Mouse (Mus musculus): ENCODE data around the gene St6galnac6. TPM values are rescaled to one million over a fixed set of nuclear protein-coding genes. Genes with fewer than 3 reads are reported as not detected.
A peak's percentile ranks its signal among the peaks of the same experiment; 100 is the strongest.

St6galnac6 gene
- polyA plus RNA-seq, 1 experiment from 2014 or later, result 21.6 TPM

DNA sequence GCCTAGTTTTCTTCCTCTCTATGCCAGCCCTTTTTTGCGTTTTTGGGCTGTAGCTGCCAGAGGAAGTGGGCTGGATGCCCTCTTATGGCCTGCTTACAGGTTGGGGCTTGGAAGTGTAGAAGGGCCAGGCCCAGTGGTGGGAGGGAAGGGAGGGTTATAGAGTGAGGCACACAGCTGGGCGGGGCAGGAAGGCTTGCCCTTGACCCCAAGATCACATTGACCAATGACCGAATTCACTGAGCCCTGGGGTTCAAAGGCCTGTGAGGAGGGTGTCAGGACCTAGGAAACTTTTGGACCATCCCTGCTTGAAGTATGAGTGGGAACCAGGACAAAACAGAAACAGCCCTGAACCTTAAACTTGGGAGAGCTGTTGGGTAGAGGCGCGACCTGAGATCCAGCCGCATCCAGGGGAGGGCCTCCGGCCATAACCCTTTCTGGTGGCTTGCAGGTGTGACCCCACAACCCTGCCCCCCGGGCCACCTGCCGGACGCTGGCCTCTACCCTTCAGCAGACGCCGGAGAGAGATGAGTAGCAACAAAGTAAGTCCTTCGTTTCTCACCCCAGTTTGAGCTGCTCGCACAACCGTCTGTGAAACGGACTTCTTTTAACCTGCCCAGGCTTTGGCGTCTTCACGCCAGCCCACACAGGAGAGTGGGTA lies 9.4 kb downstream of the St6galnac6 start:
- Histone ChIP-seq H3K27me3 (replicated peaks; ENCODE audit: control insufficient read depth, insufficient read depth, low read length) (0 out of 2 replicates have a peak, but pooled peaks cover 2% of the 10 kb centered on the region), H3K9ac (replicated peaks; ENCODE audit: low read depth, low read length) (no peak overlapping the region), H3K4me2 (ENCODE audit: low read length) (peak overlapping the region; percentile 63), H3K27ac (ENCODE audit: low read length) (no peak overlapping the region), H3K9me3 (ENCODE audit: control insufficient read depth, low read length) (no peaks in the 10 kb centered on the region), H3K4me1 (replicated peaks; ENCODE audit: control insufficient read depth, insufficient read depth, low read length) (peaks cover 20% of the 10 kb centered on the region), H3K4me3 (replicated peaks; ENCODE audit: low read length) (no peak overlapping the region), H3K36me3 (ENCODE audit: control insufficient read depth, insufficient read depth) (no peaks in the 10 kb centered on the region)
- 51% methylated on average over 18 of the region's 18 CpGs for WGBS
- no peak for ATAC-seq

DNA sequence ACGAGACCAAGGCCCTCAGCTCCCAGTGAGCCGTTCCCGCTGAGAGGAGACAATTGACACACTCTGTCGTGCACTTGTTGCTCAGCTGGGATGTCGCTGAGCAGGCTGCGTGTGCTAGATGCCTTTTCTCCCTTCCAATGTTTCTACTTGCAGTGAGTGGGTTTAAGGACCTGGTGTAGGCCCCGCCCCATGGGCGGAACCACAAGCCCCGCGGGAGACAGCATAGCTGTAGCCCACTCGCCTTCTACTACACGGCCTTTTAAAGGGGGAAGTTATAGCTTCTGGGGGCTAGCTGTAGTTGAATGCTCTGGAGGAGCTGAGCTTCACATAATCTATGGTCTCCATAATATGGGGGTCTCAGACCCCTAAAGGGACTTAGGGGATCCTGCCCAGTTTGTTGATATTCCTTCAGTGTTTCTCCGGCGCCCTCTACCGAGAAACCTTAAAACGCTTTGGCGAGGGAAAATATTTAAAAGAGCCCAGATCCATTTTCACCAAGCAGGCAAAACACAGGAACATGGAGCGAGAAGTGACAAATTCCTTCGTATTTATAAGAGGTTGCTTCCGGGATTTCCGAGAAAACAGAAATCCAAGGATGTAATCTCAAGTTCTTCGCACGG lies 11.2 kb downstream of the St6galnac6 start:
- WGBS, result 15% methylated on average over 23 of the region's 23 CpGs
- H3K9me3 ChIP-seq (ENCODE audit: control insufficient read depth, low read length), result no peaks in the 10 kb centered on the region
- no peaks in the 10 kb centered on the region; the same call in 1 of the 2 replicates for H3K36me3 ChIP-seq (ENCODE audit: control insufficient read depth, insufficient read depth)
- H3K27me3 ChIP-seq (replicated peaks; ENCODE audit: control insufficient read depth, insufficient read depth, low read length), result 0 out of 2 replicates have a peak, but pooled peaks cover 2% of the 10 kb centered on the region
- peak overlapping the region; percentile 54 for H3K4me2 ChIP-seq (ENCODE audit: low read length)
- H3K9ac ChIP-seq (replicated peaks; ENCODE audit: low read depth, low read length), result peak overlapping the region; percentile 35; the same call in 1 of the 2 replicates
- ATAC-seq, result peak; percentile 21; the same call in 1 of the 2 replicates
- no peak overlapping the region for H3K27ac ChIP-seq (ENCODE audit: low read length)
- H3K4me1 ChIP-seq (replicated peaks; ENCODE audit: control insufficient read depth, insufficient read depth, low read length), result peaks cover 20% of the 10 kb centered on the region
- peak overlapping the region; percentile 43 for H3K4me3 ChIP-seq (replicated peaks; ENCODE audit: low read length)

DNA sequence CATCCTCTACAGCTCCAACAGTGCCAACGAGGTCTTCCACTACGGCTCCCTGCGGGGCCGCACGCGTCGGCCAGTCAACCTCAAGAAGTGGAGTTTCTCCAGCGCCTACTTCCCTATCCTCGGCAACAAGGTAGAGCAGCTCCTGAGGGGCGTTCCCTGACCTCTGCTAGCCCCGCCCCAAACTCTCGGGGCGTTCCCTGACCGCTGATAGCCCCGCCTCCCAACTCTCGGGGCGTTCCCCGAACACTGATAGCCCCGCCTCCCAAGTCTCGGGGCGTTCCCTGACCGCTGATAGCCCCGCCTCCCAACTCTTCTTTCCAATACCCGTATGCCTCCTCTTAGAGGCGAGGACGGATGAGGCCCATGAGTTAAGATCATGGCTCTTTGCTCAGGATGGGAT lies 12.8 kb downstream of the St6galnac6 start:
- Histone ChIP-seq H3K9ac (replicated peaks; ENCODE audit: low read depth, low read length) (no peak overlapping the region), H3K9me3 (ENCODE audit: control insufficient read depth, low read length) (no peaks in the 10 kb centered on the region), H3K27me3 (replicated peaks; ENCODE audit: control insufficient read depth, insufficient read depth, low read length) (0 out of 2 replicates have a peak, but pooled peaks cover 2% of the 10 kb centered on the region), H3K4me1 (replicated peaks; ENCODE audit: control insufficient read depth, insufficient read depth, low read length) (peaks cover 20% of the 10 kb centered on the region), H3K4me3 (replicated peaks; ENCODE audit: low read length) (no peak overlapping the region), H3K27ac (ENCODE audit: low read length) (no peak overlapping the region), H3K4me2 (ENCODE audit: low read length) (no peak overlapping the region), H3K36me3 (ENCODE audit: control insufficient read depth, insufficient read depth) (no peaks in the 10 kb centered on the region; the same call in 1 of the 2 replicates)
- ATAC-seq, result no peak
- WGBS, result 71% methylated on average over 26 of the region's 26 CpGs

DNA sequence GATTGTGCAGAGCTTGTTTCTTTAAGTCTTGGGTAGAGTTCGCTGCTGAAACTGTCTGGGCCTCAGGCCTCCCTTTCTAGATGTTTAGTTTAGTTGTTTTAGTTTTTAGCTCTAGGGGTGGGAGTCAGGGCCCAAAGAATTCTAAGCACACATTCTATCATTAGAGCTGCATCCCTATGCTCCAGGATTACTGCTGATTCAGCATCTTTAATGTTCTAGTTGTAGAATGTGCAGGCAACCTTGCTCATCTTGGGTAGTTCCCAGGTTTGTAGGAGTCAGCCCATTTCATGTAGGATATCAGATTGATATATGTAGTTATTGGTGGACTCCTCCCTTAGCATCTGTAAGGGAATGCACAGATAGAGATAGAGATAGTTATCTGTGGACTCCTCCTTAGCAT lies 17.6 kb downstream of the St6galnac6 start:
- H3K9me3 ChIP-seq (ENCODE audit: control insufficient read depth, low read length), result peaks cover 3% of the 10 kb centered on the region; the same call in 1 of the 2 replicates
- no peaks in the 10 kb centered on the region for H3K27me3 ChIP-seq (replicated peaks; ENCODE audit: control insufficient read depth, insufficient read depth, low read length)
- H3K36me3 ChIP-seq (ENCODE audit: control insufficient read depth, insufficient read depth), result no peaks in the 10 kb centered on the region; the same call in 1 of the 2 replicates
- WGBS, result 96% methylated on average over 1 of the region's 1 CpGs
- ATAC-seq, result no peak
- no peak overlapping the region for H3K4me3 ChIP-seq (replicated peaks; ENCODE audit: low read length)
- no peak overlapping the region for H3K9ac ChIP-seq (replicated peaks; ENCODE audit: low read depth, low read length)
- H3K27ac ChIP-seq (ENCODE audit: low read length), result no peak overlapping the region
- 0 out of 2 replicates have a peak, but pooled peaks cover 3% of the 10 kb centered on the region for H3K4me1 ChIP-seq (replicated peaks; ENCODE audit: control insufficient read depth, insufficient read depth, low read length)
- no peak overlapping the region for H3K4me2 ChIP-seq (ENCODE audit: low read length)

DNA sequence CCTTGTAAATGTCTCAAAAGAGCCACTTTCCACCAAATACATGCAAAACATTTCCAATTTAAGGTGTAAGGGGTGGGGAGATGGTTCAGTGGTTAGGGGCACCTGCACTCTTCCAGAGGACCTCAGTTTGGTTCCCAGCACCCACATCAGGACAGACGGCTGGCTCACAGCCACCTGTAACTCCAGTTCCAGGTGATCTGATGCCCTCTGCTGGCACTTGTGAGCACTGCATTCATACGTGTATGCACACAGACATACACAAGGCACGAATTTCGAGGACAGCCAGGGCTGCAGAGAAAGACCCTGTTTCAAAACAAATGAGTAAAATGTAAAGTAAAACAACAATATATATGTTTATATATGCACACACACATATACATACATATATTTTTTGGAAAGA lies 18.1 kb downstream of the St6galnac6 start:
- Histone ChIP-seq H3K36me3 (ENCODE audit: control insufficient read depth, insufficient read depth) (no peaks in the 10 kb centered on the region; the same call in 1 of the 2 replicates), H3K9ac (replicated peaks; ENCODE audit: low read depth, low read length) (no peak overlapping the region), H3K9me3 (ENCODE audit: control insufficient read depth, low read length) (peaks cover 3% of the 10 kb centered on the region; the same call in 1 of the 2 replicates), H3K27ac (ENCODE audit: low read length) (no peak overlapping the region), H3K27me3 (replicated peaks; ENCODE audit: control insufficient read depth, insufficient read depth, low read length) (no peaks in the 10 kb centered on the region), H3K4me3 (replicated peaks; ENCODE audit: low read length) (no peak overlapping the region), H3K4me2 (ENCODE audit: low read length) (no peak overlapping the region), H3K4me1 (replicated peaks; ENCODE audit: control insufficient read depth, insufficient read depth, low read length) (0 out of 2 replicates have a peak, but pooled peaks cover 3% of the 10 kb centered on the region)
- ATAC-seq, result no peak
- 93% methylated on average over 4 of the region's 4 CpGs for WGBS

DNA sequence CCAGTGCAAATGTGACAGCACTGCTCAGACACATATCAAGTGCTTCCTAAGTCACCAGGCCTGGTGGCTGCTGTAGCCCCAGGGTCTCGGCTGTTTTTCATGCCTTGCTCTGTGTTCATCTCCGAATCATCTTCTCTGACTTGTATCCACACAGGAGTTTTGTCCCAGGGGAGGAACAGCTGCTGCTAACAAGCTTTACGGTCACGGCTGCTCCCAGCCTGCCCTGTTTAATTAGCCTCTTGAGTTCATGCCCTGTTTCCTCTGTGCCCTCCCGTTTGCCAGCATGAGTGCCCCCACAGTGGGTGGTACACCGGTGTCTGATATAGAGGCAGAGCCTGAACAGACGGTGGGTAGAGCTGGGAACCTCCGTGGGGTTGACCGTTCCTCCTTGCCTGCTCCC lies 18.5 kb downstream of the St6galnac6 start:
- no peak for ATAC-seq
- no peaks in the 10 kb centered on the region for H3K27me3 ChIP-seq (replicated peaks; ENCODE audit: control insufficient read depth, insufficient read depth, low read length)
- H3K4me1 ChIP-seq (replicated peaks; ENCODE audit: control insufficient read depth, insufficient read depth, low read length), result 0 out of 2 replicates have a peak, but pooled peaks cover 3% of the 10 kb centered on the region

DNA sequence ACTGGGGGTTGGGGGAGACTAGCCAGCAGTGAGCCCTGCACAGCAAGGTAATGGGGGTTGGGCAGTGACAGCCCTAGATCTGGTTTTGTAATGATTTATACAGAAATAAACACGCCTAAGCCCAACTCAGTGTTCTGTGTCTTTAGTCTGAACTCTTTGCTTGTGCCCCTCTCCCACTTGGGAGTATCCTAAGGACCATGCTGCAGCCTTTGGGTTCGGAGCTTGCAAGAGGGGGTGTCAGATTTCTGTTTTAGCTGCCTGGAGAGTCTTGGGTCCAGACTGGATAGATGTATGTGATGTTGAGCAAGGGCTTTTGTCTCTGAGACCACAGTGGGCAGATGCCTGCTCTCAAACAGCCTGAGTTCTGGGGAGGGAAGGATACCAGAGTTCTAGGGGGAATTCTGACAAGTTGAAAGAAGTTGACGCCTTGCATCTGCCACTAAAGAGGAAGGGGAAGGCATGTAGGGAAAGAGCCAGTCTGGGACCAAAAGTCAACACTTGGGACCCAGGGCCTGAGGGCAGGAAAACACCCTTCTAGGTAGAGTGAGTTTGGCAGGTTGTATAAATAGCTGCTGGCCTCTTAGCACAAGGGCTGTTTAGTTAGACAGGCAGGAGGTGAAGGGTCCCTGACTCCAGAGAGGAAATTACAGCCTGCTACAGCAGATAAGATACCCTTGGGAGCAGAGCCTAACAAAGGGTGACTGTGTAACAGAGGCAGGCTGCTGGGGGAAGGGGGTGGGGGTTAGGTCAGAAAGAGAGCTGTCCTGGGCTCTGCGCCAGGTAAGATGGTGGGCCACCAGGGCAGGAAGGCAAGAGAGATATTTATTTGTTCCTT lies 21.4 kb downstream of the St6galnac6 start:
- H3K27me3 ChIP-seq (replicated peaks; ENCODE audit: control insufficient read depth, insufficient read depth, low read length), result no peaks in the 10 kb centered on the region
- no peak overlapping the region for H3K27ac ChIP-seq (ENCODE audit: low read length)
- H3K4me2 ChIP-seq (ENCODE audit: low read length), result no peak overlapping the region
- WGBS, result 60% methylated on average over 4 of the region's 4 CpGs
- no peak for ATAC-seq
- H3K4me3 ChIP-seq (replicated peaks; ENCODE audit: low read length), result no peak overlapping the region
- peaks cover 3% of the 10 kb centered on the region; the same call in 1 of the 2 replicates for H3K9me3 ChIP-seq (ENCODE audit: control insufficient read depth, low read length)
- peaks cover 13% of the 10 kb centered on the region for H3K4me1 ChIP-seq (replicated peaks; ENCODE audit: control insufficient read depth, insufficient read depth, low read length)
- no peaks in the 10 kb centered on the region for H3K36me3 ChIP-seq (ENCODE audit: control insufficient read depth, insufficient read depth)
- H3K9ac ChIP-seq (replicated peaks; ENCODE audit: low read depth, low read length), result peak overlapping the region; percentile 4; the same call in 1 of the 2 replicates

More for the DNA sequence above, 18.5 kb downstream of the St6galnac6 start:
- Histone ChIP-seq H3K9me3 (ENCODE audit: control insufficient read depth, low read length) (peaks cover 3% of the 10 kb centered on the region; the same call in 1 of the 2 replicates), H3K27ac (ENCODE audit: low read length) (no peak overlapping the region), H3K4me3 (replicated peaks; ENCODE audit: low read length) (no peak overlapping the region), H3K36me3 (ENCODE audit: control insufficient read depth, insufficient read depth) (no peaks in the 10 kb centered on the region; the same call in 1 of the 2 replicates), H3K4me2 (ENCODE audit: low read length) (no peak overlapping the region), H3K9ac (replicated peaks; ENCODE audit: low read depth, low read length) (no peak overlapping the region)
- 77% methylated on average over 9 of the region's 9 CpGs for WGBS

DNA sequence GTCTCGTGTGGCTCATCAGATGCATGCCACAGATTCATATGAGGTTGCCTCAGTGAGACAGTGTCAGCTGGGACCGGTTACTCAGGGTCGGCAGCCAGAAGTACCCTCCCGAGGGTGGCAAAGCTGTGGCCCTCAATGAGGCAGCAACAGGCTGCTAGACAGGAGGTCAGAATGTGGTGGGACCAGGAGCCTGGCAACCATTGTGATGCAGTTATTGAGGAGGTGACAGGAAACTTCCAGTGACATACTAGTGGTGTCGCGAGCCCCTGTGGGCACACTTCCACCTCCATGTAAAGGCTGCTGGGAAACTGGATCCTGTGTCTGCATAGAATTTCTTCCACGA lies 22.0 kb downstream of the St6galnac6 start, which contains the start of gene Ak1:
Gene Ak1 (plus strand): TSS at position 242 of the 343 bp plus-strand sequence.
- Histone ChIP-seq H3K4me3 (replicated peaks; ENCODE audit: low read length) (no peak within 1 kb of the TSS), H3K36me3 (ENCODE audit: control insufficient read depth, insufficient read depth) (no peaks in the 10 kb centered on the region), H3K9ac (replicated peaks; ENCODE audit: low read depth, low read length) (peak within 1 kb of the TSS; percentile 4; the same call in 1 of the 2 replicates), H3K27ac (ENCODE audit: low read length) (no peak within 1 kb of the TSS), H3K27me3 (replicated peaks; ENCODE audit: control insufficient read depth, insufficient read depth, low read length) (no peaks in the 10 kb centered on the region), H3K9me3 (ENCODE audit: control insufficient read depth, low read length) (peaks cover 3% of the 10 kb centered on the region; the same call in 1 of the 2 replicates), H3K4me2 (ENCODE audit: low read length) (no peak within 1 kb of the TSS), H3K4me1 (replicated peaks; ENCODE audit: control insufficient read depth, insufficient read depth, low read length) (peaks cover 19% of the 10 kb centered on the region)
- ATAC-seq, result no peak
- WGBS, result 42% methylated on average over 7 of the region's 7 CpGs

All from forebrain, embryonic 16.5 days (tissue).